Mouse (Mus musculus): ENCODE measurements around the gene Fam187a.
A peak's percentile ranks its signal among the peaks of the same experiment; 100 is the strongest.

Fam187a gene

DNA sequence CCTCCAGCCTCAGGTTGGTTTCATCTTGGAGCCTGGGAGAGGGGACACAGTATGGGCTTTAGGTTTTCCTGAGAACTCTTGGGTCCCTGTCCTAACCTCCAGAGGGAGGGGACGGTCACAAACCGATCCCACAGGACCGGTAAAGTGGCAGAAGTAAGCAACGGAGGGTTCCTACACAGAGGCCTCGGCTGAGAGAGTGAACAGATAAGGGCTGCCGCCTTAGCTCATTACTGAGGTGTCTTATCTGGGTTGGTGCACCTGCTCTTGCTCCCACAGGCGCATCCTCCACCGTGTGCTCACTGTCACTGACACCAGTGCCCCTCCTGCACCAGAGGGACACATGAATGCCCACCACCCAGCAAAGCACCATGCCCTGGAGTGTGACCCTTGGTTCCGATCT, 10.8 kb downstream of the Fam187a start:
- DNase-seq: no peak

DNA sequence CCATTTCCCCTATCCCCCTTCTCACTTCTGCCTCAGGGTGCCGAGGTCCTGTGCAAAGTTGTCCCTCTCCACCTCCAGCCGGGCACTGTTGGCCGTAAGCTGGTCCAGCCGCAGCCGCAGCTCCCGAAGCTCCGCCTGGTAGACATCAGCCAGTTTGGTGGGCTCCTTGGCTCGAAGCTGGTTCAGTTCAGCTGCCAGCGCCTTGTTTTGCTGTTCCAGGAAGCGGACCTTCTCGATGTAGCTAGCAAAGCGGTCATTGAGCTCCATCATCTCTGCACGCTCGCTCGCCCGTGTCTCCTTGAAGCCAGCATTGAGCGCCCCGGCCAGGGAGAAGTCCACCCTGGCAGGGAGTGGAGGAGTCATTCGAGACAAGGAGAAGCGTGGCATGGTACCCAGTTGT, 11.7 kb downstream of the Fam187a start:
- no peak for DNase-seq

DNA sequence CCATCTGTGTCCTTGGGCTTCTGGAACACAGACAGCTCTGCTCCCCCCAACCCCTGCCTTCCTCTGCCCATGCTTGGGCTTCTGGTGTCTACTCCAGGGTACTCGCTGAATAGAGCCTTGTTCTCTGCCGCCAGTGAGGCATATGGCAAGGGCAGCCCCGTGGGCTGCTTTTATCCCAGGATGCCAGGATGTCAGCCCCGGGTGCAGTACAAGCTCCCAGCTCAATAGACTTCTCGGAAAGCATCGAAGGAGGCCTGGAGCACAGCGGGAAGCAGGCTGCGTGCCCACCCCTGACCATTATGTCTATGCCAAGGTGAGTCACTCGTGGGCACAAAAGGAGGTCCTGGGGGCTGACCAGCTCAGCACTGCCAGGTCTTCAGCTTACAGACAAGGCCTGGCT, 13.4 kb downstream of the Fam187a start:
- DNase-seq: no peak

DNA sequence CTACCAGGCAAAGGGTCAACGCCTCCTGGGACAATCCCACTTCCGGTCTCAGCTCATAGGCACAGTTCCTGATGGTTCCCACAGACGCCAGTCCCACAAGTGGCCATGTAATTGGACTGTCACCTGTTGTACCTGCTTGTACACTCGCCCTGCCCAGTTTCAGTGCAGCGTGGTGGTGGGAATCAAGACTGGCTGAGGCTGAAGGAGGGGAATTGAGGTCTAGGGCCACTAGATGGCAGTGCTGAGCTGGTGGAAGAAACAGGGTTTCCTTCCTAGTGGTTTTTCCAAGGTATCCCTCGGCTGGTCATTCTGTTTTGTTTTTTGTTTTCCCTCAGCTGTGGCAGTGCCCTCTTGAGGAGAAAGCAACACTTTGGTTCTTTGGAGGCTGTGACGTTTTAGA, 15.8 kb downstream of the Fam187a start, which contains the start of gene Gfap:
Gene Gfap (minus strand): TSS at position 150 of the 400 bp plus-strand sequence.
- DNase-seq: peak; percentile 41 to 52

DNA sequence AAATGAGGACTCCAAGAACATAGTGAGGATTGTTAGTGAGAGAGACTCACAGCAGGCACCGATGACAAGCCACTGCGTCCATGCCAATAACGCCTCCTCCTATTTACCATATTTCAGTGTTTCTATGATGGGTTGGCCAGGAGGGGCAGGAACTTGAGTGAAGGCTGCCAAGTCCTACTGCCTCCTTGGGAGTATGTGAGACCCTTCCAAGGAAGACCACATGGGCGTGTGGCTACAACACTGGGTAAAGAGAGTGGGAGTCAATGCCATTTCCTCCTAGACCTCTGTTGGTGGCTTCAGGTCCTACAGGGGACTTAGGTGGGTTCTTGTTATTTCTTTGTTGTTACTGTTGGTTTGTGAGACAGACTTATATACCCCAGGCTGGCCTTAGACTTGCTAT, 16.2 kb downstream of the Fam187a start:
- no peak for DNase-seq

DNA sequence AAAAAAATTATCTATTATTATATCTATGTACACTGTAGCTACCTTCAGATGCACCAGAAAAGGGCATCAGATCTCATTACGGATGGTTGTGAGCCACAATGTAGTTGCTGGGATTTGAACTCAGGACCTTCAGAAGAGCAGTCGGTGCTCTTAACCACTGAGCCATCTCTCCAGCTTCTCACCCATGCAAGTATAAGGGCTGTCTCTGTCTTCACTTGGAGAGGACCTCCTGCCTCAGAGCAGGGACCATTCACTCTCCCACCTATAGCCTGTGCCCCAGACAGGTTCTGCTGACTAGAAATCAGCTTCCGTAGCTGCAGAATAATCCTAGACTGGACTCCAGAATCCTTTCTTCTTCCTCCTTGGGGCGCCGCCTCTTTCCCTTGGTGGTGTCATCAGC, 17.1 kb downstream of the Fam187a start:
- no peak for DNase-seq

DNA sequence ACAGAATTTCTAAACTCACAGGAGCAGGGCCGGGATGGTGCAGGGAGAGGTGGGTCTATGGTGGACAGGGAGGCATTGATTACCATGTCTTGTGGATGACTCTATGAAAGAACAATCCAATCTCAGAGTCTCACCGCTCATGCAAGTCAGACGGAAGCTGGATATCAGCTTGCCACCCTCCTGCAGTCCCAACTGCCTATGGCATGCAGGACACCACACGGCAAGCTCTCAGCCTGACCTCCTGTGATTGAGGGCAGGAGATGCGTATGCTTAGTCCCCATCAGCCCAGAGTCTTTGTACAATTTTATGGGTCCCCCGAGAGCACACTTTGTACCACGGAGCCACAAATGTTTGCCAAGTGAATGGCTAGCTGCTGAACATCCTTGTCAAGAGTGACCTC, 18.7 kb downstream of the Fam187a start:
- DNase-seq: no peak

DNA sequence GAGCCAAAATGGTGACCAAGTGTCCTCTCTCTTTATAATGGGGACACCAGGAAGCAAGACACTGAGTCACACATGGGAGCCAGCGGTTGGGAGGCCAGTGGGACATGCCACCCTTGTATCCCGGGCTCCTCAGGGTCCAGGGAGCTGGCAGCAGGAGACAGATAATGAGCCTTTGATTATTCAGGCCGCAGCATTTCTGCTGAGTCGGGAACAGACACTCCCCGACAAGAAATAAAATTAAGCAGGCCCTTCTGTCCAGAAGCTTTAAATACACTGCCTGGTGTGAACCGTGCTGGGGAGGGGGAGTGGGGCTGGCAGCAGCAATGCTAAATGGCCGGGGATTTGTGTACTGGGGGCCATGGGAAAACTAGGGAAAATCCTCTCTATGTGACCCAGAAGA, 26.4 kb downstream of the Fam187a start:
- DNase-seq: no peak

DNA sequence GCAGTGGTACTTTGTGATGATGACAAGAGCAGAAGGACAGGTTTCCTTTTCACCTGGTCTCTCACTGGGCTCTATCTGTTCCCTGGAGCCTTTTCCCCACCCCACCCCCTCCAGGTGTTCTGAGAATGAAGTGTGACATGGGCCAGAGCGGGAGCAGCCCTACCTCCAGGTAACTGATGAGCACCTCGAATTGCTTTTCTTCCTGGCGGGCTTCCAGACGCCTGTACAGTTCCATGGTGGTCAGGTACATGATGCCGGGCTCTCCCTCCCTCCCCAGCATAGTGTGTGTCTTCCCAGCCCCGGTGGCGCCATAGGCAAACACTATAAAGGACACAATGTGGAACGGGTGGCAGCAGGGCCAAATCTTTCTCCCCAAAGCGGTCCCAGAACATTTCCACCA, 30.4 kb downstream of the Fam187a start:
- DNase-seq: no peak

DNA sequence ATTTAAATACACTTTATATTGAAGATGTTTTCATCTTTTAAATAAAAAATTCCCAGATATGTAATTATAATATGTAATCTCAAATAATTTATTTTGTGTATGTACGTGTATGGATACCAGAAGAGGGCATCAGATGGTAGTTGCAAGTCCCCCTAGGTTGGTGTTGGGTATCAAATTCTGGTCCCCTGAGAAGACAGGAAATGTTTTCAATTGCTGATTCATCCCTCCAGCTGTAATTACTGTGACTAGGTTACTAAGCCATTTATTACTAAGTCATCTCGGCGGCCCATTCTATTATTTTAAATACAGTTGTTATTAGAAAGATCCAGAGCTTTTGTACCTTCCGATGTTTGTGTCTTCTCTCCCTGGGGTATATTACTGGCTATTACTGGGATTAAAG, 33.1 kb downstream of the Fam187a start:
- no peak for DNase-seq

DNA sequence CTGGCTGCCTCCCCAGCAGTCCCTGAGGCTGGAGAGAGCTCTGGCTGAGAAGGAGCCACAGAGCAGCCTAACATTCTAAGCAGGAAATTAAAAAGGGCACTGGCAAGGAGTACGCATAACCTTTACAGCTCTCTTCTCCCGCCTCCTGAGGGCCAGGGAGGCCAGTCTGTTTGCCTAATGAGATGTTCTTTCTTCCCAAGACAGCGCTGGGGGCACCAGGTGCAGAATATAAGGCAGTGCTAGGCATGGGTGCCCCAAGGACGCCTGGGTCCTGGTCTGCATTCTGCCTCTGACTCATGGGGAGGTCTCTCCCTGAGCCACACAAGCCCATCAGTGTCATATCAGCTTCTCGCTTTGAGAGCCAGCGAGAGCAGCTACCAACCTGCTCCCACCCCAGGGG, 36.5 kb downstream of the Fam187a start:
- DNase-seq: no peak

DNA sequence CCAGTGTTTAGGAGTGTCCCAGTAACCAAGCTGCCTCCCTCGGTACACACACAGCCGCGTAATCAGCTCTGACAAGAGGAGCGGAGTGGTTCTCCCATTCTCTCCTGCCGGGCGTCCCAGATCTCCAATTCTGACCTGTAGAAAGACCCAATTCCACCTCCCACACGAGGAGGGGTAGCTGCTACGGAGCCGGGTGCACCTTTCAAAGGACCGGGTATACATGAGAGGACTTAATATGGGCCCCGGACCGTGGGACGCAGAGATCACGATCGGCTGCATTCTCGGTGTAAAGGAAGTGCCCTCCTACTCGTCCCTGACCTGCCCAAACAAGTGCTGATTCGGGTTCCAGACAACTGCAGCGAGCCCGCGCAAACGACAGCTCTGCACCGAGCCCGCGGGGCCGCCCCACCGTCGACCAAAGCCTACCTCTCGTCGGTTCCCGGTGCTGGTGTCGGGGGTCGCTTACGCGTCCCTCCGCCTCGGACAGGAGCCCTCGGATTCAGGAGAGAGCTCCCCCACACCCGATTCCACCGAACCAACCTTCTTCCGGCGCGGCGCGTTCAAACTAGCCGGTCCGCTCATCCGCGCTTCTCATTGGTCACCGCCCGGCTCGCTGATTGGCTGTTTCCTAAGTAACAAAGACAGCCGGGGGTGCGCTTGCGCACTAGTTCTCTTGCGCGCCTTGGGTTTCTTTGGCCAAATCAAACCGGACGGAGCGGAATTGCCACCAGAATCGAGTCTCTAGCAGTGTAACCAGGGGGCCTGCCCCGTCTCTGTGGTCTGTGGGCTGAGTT, 39.8 kb downstream of the Fam187a start, which contains the start of gene Kif18b:
Gene Kif18b (minus strand): TSS at position 568 of the 794 bp plus-strand sequence.
- peak; percentile 91 to 93 for DNase-seq

DNA sequence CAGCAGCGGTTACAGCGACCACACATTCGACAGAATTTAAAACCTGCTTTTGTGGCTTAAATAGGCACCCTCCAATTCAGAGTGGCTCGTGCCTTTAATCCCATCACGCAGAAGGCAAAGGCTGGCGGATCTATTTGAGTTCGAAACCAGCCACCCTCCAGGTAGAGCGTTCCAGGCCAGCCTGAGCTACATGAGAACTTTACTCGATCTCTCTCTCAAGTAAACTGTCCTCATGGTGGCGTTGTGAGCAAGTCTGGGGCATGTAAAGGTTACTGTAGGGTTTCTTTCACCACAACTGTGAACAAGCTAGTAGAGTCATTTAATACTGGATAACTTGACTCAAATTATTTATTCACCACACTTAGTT, 40.4 kb downstream of the Fam187a start:
- no peak for DNase-seq

DNA sequence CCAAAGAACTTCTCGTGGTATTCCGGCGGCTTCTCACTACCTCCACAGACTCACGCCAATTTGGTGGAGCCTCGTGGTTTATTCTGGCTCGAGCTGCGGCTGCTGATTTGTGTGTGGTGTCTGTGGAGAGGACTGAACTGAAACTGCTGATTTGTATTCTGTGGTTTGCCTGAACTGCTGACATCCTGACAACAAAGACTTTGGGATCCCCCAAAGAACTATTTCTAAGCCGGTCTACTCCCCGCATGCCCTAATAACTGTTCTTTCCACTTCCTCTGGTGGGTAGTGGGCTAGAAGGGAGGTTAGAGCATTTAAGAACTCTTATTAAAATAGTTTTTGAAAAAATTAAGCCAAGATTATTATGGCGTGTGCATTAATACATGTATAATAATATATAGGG, 45.7 kb downstream of the Fam187a start:
- DNase-seq: no peak

DNA sequence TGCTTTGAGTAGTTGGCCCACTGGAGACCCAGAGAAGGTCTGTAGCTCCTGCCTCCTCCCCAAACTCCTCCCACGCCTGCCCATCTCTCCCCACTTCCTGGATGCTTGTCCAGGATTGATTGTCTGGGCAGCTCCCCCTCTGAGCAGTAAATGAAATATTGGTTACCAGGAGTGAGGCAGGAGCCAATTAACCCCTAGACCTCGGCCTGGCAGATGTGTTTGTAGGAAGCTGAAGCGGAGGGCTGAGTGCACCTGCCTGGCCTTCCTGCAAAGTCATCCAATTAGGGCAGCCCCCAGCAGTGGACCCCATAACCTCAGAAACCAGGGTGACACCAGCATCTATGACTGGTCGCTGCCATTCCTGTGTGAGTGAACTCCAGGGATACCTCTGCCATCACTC, 51.3 kb downstream of the Fam187a start:
- DNase-seq: no peak
